Mouse (Mus musculus) layer of hippocampus, postnatal 14 days (tissue): ENCODE data around the gene Jmjd1c. TPM values are rescaled to one million over a fixed set of nuclear protein-coding genes. Genes with fewer than 3 reads are reported as not detected.

ENCODE experiments used
- DNase-seq, 2 experiments: peaks; one replicate each; pipeline ENCODE4 v3.0.0; 2021 to 2022; ENCODE audit warnings: low spot score in 2 of 2, mixed read lengths in 1 of 2
- total RNA-seq, 2 experiments: library from RNA; stranded (reverse); gene quantifications; 2 replicates each; pipeline ENCODE4 v1.2.3; 2021

The Jmjd1c gene
- total RNA-seq, 2 experiments from 2014 or later: 96.9 to 104 TPM

DNA sequence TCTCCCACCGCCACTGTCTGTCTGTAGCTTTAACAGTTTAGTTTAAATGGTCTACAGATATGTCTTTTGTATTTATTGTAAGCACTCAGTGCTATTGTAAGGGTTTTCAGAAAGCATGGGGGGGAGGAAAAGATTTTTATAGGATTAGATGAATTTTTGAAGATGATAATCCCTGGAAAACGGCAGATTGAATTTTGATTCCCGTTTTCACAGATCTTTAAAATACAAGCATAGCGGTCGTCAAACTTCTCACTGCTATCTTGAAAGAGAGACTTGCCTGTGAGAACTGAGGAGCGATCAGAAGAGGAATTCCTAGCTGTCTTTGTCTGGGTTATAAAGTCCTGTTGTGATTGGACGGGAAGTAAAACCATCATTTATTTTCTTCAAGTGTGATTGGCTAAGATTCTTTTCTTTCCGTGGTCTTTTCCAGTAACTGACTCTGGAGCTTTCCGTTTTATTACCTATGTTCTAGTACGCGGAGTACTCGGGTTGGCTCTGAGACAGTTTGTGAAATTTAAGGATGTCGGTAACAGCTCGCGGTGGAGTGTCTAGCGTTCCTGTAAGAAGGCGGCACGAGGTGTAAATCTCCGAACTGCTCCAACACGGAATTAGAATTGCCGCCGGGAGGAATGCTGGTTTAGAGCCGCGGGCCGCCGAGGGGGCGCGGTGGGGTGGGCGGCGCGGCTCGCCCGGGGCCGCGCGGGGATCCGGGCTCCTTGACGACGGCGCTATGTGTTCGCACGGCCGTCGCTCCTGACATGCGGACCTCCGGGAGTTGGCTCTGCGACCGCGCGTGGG lies 30.3 kb downstream of the Jmjd1c start:
- DNase-seq: peak; percentile 54 to 63

DNA sequence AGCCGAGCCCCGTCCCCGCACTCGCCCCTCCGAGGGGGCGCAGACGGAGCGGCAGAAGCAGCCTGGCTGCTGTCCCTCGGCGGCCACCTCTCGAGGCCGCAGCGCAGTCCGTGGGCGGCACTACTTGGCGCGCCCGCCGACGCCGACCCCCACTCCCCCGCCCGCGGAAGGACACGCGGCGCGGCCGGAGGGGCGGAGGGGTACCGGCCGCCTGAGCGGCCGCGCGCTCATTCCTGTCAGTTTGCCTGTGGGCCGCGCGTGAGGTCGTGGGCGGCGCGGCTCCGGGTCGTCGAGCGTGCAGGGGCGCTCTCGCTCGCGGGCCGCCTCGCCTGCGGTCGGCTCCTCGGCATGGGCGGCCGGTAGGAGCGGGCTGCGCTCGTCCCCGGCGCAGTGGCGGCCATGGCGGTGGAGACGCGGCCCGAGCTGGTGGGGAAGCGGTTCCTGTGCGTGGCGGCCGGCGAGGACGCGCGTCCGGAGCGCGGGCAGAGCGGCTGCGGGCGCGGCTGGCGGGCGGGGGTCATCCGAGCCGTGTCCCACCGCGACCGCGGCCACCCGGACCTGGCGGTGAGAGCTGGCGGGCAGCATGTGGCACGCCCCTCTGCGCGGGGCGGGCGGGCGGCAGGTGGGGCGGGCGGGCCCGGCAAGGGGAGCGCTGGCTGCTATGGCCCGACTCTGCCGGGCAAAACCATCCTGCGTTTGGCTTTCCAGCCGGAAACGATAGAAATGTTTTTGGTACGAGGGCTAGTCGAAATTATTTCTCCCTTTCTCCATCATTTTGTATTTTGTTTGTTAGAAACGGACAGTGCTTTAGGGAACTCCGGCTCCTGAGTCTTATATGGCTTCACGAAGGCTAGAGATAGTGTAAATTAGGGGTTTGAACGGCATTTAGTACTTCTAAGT lies 31.2 kb downstream of the Jmjd1c start:
- peak in 1 of 2 experiments; percentile 61 for DNase-seq

DNA sequence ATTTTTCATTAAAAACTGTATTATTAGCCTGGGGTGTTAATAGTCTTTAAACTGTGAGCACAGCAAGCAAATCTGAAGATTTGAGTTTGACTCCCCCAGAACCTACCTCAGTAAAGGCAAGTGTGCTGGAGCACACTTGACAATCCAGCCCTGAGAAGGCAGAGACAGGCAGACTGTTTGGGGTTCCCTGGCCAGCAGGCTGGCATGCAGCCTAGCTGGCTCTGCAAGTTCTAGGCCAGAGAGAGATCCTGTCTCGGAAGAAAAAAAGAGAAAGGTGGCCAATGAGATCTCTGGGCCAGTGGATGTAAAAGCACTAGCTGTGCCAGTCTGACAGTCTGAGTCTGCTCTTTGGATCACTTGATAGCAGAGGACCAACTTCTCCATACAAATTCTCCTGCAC lies 33.6 kb downstream of the Jmjd1c start:
- peak in 1 of 2 experiments; percentile 48 for DNase-seq

DNA sequence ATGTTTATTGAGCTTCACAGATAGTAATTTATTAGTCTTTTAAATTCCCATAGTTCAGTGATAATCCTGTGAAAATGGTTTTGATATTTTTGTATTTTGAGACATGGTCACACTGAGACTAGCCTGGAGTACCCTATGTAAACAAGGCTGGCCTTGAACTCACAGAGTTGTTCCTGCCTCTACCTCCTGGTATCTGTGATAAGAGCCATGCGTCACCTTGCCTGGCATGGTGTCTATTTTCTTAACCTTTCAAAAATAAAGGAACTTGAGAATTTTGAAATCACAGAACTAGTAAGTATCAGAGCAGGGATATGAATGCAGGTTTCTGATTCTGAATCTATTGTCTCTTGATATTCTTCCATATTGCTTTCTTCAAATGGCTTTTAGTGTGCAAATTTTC lies 35.8 kb downstream of the Jmjd1c start:
- DNase-seq: no peak

DNA sequence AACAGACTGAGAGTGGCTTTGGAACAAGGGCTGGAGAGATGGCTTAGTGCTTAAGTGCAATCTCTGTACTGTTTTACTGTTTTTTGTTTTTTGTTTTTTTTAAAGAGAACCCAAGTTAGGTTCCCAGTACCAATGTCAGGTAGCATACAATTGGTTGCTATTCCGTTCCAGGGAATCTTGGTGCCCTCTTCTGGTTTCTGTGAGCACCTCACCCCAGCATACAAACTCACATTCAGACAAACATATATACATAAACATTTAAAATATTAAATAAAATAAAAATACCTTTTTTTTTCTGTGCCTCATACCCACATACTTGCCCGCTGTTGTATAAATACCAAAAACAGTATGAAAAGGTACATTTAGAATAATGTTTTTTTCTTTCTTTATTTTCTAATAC lies 38.4 kb downstream of the Jmjd1c start:
- DNase-seq: no peak

DNA sequence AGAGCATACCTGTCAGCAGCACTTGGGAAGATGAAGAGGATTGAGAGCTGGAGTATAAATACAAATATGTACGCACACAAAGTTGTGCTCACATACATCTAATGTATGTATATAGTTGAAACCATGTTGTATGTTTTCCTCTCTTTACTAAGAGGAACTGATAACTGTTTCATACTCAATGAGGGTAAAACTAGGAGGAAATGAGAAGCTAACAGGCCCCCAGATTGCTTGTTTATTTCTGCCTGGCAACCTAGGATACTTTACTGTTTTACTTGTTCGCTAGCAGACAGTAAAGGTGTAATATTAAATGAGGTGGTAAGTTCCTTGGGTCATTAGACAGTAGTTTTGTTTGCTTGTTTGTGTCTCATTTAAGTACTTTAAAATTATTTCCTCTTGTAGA lies 41.5 kb downstream of the Jmjd1c start:
- no peak for DNase-seq

DNA sequence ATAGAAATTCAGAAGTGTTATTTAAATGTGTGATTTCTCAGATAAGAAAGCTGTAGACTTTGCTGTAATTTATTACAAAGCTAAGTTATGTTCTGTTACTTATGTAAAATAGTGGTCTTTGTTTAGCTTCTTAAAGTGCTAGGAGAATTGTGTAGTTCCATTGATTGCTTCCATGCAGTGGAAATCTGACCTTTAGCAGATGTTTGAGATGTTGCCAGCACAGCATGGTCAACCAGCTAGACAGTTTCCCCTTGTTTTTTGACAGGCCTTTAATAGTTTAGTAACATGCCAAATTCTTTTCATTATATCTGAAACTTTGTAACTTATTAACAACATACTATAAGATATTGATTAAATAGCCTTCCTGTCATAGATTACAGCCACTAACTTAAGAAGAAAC lies 47.7 kb downstream of the Jmjd1c start:
- DNase-seq: no peak

DNA sequence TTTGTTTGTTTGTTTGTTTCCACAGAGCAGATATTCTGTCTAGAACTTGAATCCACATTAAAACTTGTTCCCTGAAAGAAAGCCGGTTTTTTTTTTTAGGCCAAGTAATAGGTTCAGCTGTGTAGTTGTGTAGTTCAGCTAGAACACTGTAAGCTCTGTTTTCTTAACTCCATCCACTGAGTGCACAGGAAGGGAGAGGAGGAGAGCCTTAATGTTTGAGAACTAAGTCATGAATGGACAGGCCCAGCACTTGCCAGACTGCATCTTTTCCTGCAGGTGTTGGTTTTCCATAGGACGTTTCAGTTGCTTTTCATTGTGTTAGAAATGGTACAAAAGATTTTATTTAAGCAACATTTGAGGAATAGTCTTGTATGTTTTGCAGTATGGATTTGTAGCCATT lies 48.3 kb downstream of the Jmjd1c start:
- DNase-seq: no peak

DNA sequence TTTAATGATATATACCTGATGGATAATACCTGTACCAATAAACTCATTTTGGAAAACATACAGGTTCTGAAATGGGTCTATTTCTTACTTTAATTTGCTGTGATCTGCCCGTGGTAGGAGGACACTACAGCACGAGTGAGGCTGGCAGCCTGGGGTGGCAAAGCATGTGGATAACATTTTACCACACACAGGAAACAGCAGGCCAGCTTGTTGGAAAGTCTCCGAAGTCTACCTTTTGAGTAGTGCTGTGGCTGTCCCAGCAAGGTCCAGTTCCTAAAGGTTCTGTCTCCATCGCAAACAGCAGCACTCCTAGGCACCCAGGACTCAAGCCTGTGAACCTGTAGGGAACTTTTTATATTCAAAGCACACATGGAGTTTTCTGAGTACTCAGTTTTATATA lies 49.7 kb downstream of the Jmjd1c start:
- no peak for DNase-seq

DNA sequence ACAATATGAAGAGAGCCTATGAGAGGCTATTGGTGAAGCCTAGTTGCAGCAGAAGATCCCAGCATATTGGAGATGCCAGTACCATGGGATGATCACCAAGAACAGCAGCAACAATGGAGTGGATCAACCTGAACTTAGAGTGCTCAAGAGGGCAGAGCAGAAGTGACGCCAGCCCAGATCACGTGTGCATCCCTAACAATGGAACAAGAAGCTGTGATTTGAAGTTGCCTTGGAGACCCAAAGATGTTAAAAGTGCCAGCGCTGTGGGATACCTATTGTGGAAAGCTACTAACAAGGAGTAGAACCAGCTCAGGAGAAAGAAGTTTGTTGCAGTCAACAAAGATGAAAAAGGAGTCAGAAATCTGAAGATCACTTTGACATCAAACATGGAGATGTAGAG lies 55.8 kb downstream of the Jmjd1c start:
- DNase-seq: no peak

DNA sequence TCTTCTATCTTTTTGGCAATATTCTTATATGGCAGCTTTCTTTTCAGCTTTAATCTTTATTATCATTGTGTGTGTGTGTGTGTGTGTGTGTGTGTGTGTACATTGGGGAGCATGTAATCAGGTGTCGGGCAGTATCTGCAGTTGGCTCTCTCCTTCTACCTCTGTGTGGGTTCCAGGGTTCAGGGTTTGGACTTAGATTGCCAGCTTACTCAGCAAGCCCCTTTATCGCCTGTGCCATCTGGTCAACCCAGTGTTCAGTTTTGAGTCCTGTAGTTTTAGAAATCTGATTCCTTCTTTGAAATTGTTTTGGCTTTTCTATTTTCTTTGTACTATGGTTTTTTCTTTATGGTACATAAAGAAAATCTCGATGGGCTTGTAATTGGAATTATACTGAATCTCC lies 58.7 kb downstream of the Jmjd1c start:
- no peak for DNase-seq

DNA sequence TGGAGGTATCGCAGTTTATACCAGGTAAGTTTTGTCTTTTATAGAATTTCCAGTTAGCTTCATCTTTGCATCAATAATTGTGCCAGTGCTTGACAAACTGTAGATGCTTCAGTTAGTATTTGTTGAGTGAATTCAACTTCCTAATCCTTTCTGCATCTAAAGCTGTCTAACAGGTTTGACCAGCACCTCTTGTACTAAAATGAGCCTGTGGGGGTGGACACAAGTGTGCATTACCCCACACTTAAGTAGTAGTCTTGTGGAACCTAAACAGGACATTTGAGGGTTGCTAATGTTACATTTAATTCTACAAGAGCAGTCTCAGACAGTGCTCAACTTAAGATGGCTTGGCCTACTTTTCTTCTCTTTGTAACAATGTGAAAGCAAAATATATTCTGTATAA lies 78.1 kb downstream of the Jmjd1c start:
- DNase-seq: no peak

DNA sequence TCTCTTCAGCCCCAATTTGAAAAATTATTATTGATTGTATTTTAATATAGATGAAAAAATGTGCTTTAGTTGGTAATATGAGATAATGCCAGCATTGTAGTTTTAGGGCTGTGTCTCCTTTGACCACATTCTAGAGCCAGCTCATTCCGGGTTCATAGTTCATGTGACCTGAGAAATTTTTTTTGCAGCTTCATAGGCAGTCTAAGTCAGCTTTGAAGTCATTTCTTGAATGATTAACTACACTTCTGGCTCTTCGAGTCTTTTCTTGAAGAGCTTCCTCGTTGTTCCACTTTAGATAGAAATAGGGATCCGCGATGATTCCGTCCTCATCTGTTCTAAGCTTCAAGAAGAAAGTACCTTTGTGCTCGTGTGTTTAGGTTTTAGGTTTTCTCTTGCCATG lies 80.1 kb downstream of the Jmjd1c start:
- DNase-seq: no peak

DNA sequence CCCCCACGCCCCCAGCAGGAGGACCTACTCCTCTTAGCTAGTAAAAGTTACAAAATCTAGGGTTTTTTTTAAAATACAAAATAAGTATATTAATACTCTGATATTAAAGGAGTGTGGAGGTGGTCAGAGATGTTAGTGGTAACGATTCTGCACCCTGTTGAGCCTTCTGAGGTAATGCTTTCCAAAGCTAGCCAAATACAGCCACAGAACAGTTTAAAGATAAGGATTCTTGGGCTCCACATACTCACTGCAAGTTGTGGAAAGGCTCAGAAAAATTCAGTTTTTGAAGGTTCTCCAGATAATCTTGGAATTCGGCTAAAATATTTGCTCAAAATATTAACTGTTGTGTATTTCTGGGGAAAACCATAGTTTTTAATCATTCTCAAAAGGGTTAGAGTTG lies 81.0 kb downstream of the Jmjd1c start:
- no peak for DNase-seq

DNA sequence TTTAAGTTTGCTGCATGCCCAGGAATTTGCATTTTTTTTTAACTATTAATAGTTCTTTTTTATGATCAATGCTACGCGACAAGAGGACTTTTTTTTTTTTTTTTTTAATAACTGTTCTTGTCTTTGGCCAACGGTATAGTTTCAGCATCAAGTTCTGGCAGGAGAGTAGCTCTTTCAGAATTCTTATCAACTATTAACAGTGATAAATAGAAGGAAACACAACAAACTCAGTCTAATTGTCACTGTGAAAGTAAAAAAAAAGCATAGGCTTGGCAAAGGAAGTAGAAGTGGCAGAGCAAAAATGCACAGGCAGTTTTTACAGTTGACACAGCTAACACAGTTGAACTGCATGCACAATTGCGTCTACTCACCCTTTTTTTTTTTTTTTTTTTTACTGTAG lies 81.5 kb downstream of the Jmjd1c start:
- DNase-seq: no peak

DNA sequence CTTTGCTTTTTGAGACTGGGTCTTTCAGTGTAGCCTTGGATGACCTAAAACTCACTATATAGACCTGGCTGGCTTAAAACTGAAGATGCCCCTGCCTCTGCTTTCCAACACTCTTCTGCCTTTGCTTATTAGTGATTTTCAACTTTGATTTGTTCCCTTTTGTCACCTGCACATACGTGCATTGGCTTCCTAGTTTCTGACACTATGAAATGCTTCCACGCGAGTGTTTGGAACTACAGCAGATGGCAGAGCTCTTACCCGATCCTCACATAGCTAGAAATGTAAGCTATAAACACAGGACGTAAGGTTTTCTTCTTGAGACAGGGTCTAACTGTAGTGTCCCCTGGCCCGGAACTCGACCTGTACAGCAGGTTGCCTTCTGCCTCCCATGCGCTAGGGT lies 84.1 kb downstream of the Jmjd1c start:
- no peak for DNase-seq

DNA sequence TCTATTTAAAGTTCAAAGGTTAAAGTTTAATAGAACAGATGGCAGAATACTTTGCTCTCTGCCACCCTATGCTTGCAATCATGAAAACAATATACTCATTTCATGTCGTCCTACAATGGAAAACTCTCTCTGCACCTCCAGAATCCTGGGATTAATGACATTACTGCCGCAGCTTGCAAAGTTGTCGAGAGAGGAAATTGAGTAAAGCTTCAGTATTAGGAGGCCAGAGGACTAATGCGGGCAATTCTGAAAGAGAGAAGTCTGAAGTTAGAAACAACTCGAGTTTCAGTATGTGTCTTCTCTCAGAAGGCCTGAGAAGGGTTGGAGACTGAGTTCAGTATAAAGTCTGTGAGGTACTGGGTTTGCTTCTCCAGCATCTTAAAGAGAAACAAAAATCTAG lies 84.9 kb downstream of the Jmjd1c start:
- no peak for DNase-seq

DNA sequence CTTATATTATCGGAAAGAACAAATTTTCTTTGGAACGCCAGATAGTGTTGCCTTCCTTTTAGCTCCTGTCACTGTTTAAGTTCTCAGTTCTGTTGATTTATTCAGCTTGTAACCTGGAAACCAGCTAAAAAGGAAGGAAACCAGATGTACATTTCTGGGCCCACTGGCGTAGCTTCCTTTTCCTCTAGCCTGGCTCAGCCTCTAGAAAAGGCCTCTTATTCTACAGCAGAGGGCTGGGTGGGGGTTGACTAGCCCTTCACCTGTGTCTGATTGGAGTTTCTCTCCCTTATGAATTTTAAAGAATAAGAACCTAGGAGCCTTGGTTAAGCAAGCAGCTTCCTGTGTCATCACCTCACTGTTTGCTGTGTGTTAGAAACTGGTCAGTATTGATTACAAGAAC lies 86.7 kb downstream of the Jmjd1c start:
- DNase-seq: no peak

DNA sequence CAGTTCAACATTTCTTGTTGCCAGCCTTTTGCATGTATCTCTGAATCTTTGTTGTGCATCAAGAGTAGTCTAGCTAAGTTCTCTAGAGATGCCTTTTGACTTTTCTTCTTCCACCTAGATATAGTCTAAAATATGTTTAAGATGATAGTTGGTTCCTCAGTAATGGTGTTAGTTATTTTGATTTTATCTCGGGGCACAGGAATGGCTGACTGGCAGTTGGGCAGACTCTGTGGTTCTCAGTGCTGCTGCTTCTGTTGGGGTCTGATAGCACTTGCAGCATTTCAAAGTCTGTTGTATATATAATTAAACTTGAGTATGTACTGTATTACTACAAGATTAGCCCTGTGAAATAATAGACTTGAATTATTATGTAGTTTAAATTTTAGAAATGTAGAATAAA lies 87.2 kb downstream of the Jmjd1c start:
- no peak for DNase-seq

DNA sequence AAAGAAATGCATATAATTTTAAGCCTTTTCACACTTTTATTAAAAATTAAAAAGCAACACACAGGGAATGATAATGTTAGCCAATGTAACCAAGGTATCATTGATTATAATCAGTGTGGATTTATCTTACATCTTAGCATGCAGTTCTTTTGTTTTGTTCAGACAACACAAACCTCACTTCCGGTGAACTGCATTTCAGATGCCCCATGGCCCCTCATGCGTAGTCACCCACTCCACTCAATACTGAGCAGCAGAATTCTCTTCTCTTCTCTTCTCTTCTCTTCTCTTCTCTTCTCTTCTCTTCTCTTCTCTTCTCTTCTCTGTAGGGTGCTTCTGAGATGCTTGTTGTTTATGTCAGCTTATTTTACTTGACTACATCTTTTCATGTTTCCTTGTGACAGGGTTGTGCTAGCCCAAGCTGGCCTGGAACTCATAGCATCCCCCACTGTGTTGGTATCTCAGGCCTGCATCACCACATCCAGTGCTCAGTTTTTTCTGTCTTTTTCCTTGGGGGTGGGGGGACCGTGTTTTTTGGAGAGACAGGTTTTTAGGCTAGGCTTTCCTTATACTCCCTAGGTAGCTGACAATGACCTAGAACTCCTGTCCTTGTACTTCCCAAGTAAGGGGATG lies 88.6 kb downstream of the Jmjd1c start:
- no peak for DNase-seq

DNA sequence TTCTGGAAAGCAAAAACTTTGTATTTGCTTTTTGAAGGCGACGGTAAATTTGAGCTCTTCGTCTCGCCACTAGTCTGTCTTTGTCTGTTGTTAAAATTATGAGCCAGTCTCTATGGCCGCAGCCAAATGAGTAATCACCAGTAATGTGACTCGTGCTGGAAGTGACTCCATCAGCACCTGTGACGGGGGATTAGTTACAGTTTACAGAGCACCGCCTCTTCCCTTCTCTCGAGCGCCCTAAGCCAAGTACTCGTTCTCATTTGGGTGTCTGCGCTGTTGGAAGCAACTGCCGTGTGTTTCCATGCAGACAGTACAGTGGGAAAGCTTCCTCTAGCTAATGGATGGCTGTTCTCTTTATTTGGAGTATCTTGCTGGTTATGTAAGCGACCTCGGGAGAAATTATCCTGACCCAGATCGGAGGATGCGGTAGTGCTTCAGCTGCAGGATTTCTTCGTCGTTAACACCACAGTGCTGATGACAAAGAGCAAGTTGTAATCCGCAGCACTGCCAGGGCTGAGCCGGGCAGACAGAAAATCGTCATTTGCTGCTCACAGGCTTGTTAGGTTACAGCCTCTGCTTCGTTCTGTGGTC lies 89.7 kb downstream of the Jmjd1c start:
- peak; percentile 80 to 89 for DNase-seq

DNA sequence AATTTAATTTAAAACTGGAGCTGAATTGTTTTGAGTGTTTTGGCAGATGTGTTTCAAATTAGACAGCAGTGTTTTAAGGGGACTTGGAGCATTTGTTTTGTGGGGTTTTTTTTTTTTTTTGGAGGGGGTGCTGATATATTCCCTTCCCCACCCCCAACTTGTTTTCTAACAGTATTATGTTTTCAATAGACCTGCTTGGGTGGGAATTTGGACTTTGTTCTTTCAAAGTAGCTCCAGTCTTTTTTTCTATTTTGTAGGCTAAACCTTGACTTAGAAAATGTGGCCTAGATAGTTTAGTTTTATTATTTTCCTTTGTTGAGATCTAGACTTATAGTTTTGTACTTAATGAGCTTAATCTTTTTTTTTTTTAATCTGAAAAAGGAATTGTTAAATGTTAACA lies 90.6 kb downstream of the Jmjd1c start:
- DNase-seq: no peak
